17 mouse cellular contexts compared by ENCODE assay signal in genomic region chr4:68787642-68788041, GRCm38 (mm10).
"Had no signal": no experiment of that assay in that cellular context is flagged by ENCODE, and none has a peak within 500 bp of the region (broad histone marks: within the 10 kb centered on the region; RNA-seq: fewer than 3 reads in every experiment).

No protein-coding gene starts in this region.

- H3K27ac ChIP-seq: midbrain, embryonic 10.5 days; midbrain, embryonic 12.5 days; neural tube, embryonic 13.5 days; neural tube, embryonic 15.5 days had no signal

- H3K4me1 ChIP-seq: midbrain, embryonic 10.5 days; midbrain, embryonic 12.5 days; neural tube, embryonic 15.5 days had no signal

- H3K36me3 ChIP-seq: midbrain, embryonic 10.5 days; midbrain, embryonic 12.5 days; neural tube, embryonic 15.5 days had no signal

- DNase-seq: lung, embryonic 14.5 days; lung, postnatal 10 days; midbrain, embryonic 14.5 days; retina, postnatal 1 day; right cerebral cortex, adult 18-20 months; right cerebral cortex, postnatal 25 days; right cerebral cortex, postnatal 4 days; spleen, adult 18-20 months; thymus, adult 18-20 months; thymus, postnatal 14 days; thymus, postnatal 36 days had no signal

- H3K27me3 ChIP-seq: midbrain, embryonic 12.5 days; neural tube, embryonic 13.5 days; neural tube, embryonic 15.5 days had no signal

- H3K4me3 ChIP-seq: midbrain, embryonic 10.5 days; midbrain, embryonic 12.5 days; myocyte; neural tube, embryonic 13.5 days; neural tube, embryonic 15.5 days had no signal

- ATAC-seq: midbrain, embryonic 16.5 days had no signal

- H3K9me3 ChIP-seq: midbrain, embryonic 10.5 days; midbrain, embryonic 12.5 days; neural tube, embryonic 13.5 days; neural tube, embryonic 15.5 days had no signal
